Mouse (Mus musculus): ENCODE data around the gene Ubqln4.
A peak's percentile ranks its signal among the peaks of the same experiment; 100 is the strongest.

Gene Ubqln4

DNA sequence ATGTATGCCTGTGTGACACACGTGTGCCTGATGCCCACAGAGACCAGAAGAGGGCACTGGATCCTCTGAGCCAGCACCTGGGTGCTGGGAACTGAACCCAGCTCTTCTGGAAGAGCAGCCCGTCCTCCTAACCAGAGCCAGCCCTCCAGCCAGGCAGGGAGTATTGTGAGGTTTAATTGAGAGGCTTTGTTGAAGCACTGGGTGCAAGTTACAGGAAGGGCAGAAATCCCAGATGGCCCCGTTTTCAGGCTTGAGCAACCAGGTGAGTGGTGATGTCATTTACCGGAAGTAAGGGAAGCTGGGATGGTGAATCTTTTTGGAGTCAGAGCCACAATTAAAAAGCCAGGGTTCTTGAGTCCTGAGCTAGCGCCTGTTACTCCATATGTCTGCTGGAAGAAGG lies 28.5 kb upstream of the Ubqln4 start:
- no peak for DNase-seq (ENCODE audit: low spot score in 2 of 2)

DNA sequence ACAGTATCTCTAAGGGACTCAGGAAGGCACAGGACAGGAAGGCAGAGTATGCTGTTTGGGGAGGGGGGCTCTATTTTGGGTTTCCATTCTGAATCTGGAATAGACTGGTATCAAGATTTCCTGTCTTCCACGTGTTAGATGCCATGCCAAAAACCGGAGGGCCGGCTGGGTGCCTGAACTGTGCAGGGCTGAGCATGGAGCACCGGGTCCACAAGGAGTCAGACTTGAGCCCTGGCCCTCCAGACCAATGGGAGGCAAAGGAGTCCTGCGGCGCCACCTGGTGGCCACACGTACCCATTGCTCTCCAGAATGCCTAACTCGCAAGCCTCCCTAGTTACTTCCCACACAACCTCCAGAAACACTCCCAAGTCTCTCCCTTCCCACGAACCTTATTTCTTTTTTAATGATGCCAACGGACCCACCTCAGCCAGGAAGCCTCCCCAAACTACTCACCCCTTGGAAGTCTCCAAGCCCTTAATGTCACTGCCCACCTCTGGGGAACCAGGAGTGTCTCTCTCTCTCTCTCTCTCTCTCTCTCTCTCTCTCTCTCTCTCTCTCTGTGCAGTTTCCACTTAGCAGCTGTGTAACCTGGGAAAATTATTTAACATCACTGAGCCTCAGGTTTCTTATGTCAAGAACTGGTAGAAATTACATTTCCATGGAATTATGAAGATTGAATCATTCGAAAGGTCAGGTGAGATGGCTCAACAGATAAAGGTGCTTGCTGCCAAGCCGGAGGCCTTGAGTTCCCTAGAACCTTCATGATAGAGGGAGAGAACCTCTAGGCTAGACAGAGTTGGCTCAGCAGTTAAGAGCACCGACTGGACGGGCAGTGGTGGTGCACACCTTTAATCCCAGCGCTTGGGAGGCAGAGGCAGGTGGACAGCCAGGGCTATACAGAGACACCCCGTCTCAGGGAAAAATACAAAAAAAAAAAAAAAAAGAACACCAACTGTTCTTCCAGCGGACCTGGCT lies 27.1 kb upstream of the Ubqln4 start:
- DNase-seq (ENCODE audit: low spot score in 2 of 2) = peak; percentile 69 to 73

- no peak for DNase-seq (ENCODE audit: low spot score in 2 of 2)
Observed at GRCm38 (mm10) chr3:88527565-88527964, 26.0 kb upstream of the Ubqln4 start.

DNA sequence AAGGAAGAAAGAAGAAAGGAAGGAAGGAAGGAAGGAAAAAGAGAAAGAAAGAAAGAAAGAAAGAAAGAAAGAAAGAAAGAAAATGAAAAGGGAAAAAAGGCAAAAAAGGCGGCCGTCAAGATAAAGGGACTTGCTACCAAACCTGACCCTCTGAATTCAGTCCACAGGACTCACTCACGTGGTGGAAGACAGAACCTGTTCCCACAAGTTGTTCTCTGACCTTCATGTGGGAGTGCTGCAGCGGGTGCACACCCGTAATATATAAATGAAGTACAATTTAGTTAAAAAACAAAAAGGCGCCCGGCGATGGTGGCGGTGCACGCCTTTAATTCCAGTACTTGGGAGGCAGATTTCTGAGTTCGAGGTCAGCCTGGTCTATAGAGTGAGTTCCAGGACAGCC lies 24.9 kb upstream of the Ubqln4 start:
- DNase-seq (ENCODE audit: low spot score in 2 of 2) = no peak

DNA sequence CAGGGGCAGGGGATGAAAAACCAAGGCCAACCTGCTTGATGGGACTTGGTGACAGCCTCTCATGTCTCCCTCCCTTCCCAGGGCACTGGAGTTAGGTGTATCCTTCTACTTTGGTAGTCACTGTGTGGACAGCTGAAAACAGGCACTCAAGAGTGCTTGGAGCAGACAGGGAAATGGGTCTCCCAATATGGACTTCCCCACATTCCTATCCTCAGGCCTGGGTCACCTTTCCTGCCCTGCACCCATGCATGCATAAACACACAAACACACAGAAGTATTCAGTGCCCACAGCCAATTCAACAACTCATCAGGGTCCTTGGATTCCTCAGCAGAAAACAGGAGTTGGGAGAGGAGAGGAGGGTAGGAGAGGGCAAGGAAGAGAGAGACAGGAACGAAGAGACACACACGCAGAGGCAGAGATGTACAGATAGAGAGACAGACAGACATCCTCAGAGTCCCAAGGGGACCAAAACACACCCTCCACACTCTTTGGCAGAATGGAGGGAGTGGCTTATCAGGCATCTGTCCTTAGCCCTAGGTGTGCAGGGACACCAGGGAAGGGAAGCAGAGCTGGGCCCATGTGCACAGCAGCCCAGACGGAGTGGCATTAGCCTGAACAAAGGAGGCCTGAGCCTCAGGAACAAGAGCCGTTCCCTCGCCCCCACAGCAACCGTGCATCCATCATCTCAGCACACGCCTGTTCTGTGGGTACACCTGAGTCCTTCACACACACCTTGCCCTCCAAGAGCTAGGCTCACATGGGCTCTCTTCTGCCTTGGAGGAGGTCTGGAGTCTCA lies 24.2 kb upstream of the Ubqln4 start:
- no peak for DNase-seq (ENCODE audit: low spot score in 2 of 2)

- no peak for DNase-seq (ENCODE audit: low spot score in 2 of 2)
Observed at GRCm38 (mm10) chr3:88530082-88530864, 23.3 kb upstream of the Ubqln4 start.

GRCm38 (mm10) chr3:88531348-88532298 lies 21.9 kb upstream of the Ubqln4 start:
- DNase-seq (ENCODE audit: low spot score in 2 of 2) = peak; percentile 80 to 85

DNA sequence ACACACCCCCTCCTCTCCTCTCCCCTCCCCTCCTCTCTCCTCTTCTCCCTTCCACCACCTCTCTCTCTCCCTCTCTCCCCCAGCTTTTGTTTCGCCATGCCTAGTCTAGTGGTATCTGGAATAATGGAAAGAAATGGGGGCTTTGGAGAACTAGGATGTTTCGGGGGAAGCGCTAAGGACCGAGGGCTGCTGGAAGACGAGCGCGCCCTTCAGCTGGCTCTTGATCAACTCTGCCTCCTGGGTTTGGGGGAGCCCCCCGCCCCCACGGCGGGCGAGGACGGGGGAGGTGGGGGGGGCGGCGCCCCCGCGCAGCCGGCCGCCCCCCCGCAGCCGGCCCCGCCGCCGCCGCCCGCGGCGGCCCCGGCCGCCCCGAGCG lies 21.3 kb upstream of the Ubqln4 start, which contains the start of gene Mex3a:
Gene Mex3a, plus strand, starts transcription at position 97 of the 376 bp plus-strand sequence.
- no peak for DNase-seq (ENCODE audit: low spot score in 2 of 2)

GRCm38 (mm10) chr3:88532689-88533511 lies 20.7 kb upstream of the Ubqln4 start:
- no peak for DNase-seq (ENCODE audit: low spot score in 2 of 2)

DNA sequence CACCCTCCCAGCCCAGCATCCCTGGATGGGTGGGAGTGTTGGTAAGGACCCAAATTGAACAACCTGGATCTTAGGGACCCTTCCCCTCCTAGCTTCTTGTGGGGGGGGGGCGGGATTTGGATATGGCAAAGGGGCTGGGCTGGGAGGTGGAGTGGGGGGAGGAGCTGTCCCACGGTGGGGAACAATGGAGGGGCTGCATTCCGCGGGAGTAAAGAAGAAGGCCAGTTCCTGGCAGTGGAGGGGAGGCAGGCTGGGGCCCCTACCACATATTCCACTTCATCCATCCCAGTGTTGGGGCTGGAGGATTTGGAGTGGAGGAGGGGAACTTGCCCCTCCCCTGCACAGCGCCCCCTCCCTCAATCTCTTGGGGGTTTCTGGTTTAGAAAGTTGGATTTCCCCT lies 19.9 kb upstream of the Ubqln4 start:
- no peak for DNase-seq (ENCODE audit: low spot score in 2 of 2)

- DNase-seq (ENCODE audit: low spot score in 2 of 2) = no peak
Observed at GRCm38 (mm10) chr3:88535005-88535404, 18.6 kb upstream of the Ubqln4 start.

DNA sequence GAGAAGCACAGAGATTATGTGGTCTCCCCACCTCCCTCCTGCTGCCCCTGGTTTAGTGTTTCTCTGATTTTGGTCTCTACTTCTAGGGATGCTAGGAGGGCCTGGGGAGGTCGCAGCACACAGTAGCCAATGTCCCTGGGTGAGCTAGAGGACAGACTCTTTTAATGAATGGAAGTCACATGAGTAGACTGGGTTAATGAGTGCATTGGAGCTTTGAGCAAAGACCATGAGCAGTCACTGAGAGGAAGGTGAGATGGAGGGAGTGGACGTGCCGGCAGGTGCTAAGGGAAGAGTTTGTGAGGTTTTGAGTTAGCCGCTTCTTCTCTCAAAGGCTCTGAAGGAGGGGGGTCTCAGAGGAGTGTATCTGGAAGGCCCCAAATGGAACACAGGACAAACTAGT lies 18.0 kb upstream of the Ubqln4 start:
- no peak for DNase-seq (ENCODE audit: low spot score in 2 of 2)

DNA sequence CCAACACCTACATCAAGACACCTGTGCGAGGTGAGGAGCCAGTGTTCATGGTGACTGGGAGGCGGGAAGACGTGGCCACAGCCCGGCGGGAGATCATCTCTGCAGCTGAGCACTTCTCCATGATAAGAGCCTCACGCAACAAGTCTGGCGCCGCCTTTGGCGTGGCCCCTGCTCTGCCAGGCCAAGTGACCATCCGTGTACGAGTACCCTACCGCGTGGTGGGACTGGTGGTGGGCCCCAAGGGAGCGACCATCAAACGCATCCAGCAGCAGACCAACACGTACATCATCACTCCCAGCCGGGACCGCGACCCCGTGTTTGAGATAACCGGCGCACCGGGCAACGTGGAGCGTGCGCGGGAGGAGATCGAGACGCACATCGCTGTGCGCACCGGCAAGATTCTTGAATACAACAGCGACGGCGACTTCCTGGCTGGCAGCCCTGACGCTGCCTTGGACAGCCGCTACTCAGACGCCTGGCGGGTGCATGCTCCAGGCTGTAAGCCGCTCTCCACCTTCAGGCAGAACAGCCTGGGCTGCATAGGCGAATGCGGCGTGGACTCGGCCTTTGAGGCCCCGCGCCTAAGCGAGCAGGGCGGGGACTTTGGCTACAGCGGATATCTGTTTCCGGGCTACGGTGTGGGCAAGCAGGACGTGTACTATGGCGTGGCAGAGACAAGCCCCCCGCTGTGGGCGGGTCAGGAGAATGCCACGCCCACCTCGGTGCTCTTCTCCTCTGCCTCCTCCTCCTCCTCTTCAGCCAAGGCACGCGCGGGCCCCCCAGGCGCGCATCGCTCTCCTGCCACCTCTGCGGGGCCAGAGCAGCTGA lies 17.2 kb upstream of the Ubqln4 start:
- peak; percentile 61 to 70 for DNase-seq (ENCODE audit: low spot score in 2 of 2)

DNA sequence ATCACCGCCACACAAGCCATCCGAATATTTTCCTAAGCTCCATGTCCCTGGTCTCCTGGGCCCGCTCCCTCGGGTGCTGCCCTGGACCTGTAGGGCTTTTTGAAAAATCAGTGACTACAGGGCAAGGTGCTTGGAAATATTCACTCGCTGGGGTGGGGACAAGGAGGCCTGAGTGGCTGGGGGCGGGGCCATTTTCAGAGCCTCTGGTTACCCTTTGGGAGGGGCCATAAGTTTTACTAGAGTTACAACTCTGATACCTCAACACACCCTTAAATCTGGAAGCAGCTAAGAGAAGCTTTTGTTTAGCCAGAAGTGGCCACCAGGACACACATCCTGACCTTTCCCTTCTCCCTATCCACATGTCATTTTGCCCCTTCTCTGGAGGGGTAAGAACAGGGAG lies 16.4 kb upstream of the Ubqln4 start:
- no peak for DNase-seq (ENCODE audit: low spot score in 2 of 2)

GRCm38 (mm10) chr3:88538271-88539145 lies 15.1 kb upstream of the Ubqln4 start:
- DNase-seq (ENCODE audit: low spot score in 2 of 2) = no peak

GRCm38 (mm10) chr3:88539397-88539796 lies 14.2 kb upstream of the Ubqln4 start:
- DNase-seq (ENCODE audit: low spot score in 2 of 2) = no peak

DNA sequence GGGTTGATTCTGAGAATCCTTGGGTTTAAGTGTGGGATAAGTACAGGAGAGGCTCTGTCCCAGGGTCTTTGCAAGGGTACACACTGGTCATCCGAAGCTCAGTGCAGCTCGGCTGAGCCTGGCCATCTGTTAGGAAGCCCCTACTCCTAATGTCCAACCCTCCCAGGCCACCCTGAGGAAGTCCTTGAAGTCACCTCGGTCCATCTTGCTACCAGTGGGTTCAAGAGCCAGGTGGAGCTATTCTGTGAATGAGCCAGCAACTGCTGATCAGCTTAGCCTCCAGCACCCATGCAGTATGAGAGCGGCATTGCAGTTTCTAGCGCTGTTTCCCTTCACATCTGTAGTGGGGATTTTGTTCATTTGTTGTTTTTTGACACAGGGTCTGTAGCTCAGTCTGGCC lies 13.5 kb upstream of the Ubqln4 start:
- no peak for DNase-seq (ENCODE audit: low spot score in 2 of 2)

All from frontal cortex, postnatal 14 days (tissue).